Mouse (Mus musculus) erythroblast, embryonic 14.5 days (primary cell): ENCODE results near the gene Sirt4.

Source experiments
- GATA1 ChIP-seq: IDR thresholded peaks from 2 replicates; pipeline ENCODE4 v1.6.1; 2012; ENCODE audit warnings: low read length, inconsistent platforms, mixed read lengths
- TAL1 ChIP-seq: IDR thresholded peaks from 3 replicates; pipeline ENCODE4 v1.6.1; 2012; ENCODE audit warnings: low read length, inconsistent platforms, mixed read lengths

- no peak for TF ChIP-seq GATA1
- no peak for TF ChIP-seq TAL1
These were observed 29.2 kb upstream of the Sirt4 start for GRCm38 (mm10) chr5:115513721-115514120.
